Mouse (Mus musculus) liver, adult 2 months (tissue): ENCODE data around the gene Slc35b3.

Source experiments
- CTCF ChIP-seq: fragments of 200-500 bp; IDR thresholded peaks from 2 replicates; pipeline ENCODE4 v1.5.1; 2011; ENCODE audit warnings: low read depth, low read length, control low read depth
- POLR2A ChIP-seq: fragments of 200-500 bp; IDR thresholded peaks from 2 replicates; pipeline ENCODE4 v1.6.1; 2011; ENCODE audit warnings: low read length, control low read depth; ENCODE audit not compliant: insufficient read depth; ENCODE audit errors: extremely low read depth

DNA sequence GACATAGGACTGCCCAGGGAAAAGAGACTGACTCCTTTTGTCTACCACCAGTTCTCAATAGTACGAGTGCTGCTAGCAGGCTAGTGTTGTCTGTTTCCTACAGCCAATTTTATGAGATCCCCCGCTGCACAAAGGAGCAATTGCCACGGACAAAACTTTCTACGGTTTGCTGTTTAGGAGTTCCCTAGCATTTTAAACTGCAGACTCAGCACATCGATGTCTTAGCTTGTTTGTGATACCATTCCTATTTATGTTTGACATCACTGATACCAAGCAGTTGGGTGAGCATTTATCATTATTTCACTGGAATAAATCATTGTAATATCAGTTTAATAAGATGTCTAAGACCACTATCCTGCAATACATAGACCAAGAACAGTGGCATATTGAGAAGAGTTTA lies 43.1 kb downstream of the Slc35b3 start:
- no peak for TF ChIP-seq POLR2A
- TF ChIP-seq CTCF = no peak
